Mouse (Mus musculus) stomach, postnatal 0 days (tissue): ENCODE measurements at regions not wholly inside any gene's neighbourhood (a gene's known extent, or its start where the extent isn't known, plus 50 kb on each side); places are given as distances from the start of the nearest gene placed in this dataset.

Experiments used
- CTCF ChIP-seq: IDR thresholded peaks from 2 replicates; pipeline ENCODE4 v1.5.1; 2016; ENCODE audit warnings: antibody characterized with exemption, low read depth, mild to moderate bottlenecking, moderate library complexity
- EP300 ChIP-seq: optimal IDR thresholded peaks from 2 replicates; pipeline ENCODE3; 2016; ENCODE audit warnings: antibody characterized with exemption

DNA sequence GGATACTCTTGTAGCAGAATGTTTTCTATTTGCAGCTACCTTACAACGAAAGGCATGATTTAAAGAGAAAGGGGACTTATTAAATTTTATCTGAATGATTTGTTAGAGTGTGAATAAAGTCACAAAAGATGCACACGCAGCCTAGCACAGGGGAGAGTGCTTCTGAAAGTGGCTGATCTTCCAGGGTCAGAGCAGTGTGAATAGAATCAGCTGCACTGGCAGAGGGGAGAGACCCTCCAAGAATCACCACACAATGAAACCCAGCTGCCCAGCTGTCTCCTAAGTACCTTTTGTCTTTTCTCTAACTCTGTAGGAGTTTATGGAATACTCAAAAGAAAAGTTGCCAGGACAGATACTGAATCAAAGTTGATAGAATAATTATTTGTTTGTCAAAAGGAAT, 443.1 kb downstream of the 1190002N15Rik start:
- TF ChIP-seq CTCF (no peak), EP300 (no peak)
